Mouse (Mus musculus) stomach, embryonic 14.5 days (tissue): ENCODE measurements around the gene Lce1l. TPM values are rescaled to one million over a fixed set of nuclear protein-coding genes. Genes with fewer than 3 reads are reported as not detected.
"Not testable (repeated sequence)": the region's sequence is repeated elsewhere in the genome, so short reads cannot be mapped to it uniquely, and the experiment has no call there.

Source experiments
- ATAC-seq: fragments of 200-750 bp; cut with Nextera tagmentation; 2 replicates; pipeline ENCODE4 v1.8.0; 2017; ENCODE audit warnings: low read depth, moderate TSS enrichment; ENCODE audit not compliant: insufficient number of reproducible peaks, insufficient read depth, low FRiP score
- H3K27ac ChIP-seq: fragments of 300-500 bp; sonication (generic); 2 replicates; pipeline ENCODE4 v1.5.1; 2014; ENCODE audit warnings: mild to moderate bottlenecking, low read length, moderate library complexity, mixed read lengths
- H3K27me3 ChIP-seq: fragments of 300-500 bp; sonication (generic); 2 replicates; pipeline ENCODE4 v1.6.1; 2014; ENCODE audit warnings: low read length, control low read depth, mixed read lengths; ENCODE audit not compliant: control insufficient read depth, insufficient read depth
- H3K36me3 ChIP-seq: fragments of 300-500 bp; sonication (generic); 2 replicates; pipeline ENCODE4 v1.6.1; 2014; ENCODE audit warnings: mild to moderate bottlenecking, control low read depth, low read length, moderate library complexity, mixed read lengths; ENCODE audit not compliant: control insufficient read depth, insufficient read depth
- H3K4me1 ChIP-seq: fragments of 300-500 bp; sonication (generic); 2 replicates; pipeline ENCODE4 v1.6.1; 2014; ENCODE audit warnings: low read length, control low read depth, mixed read lengths; ENCODE audit not compliant: control insufficient read depth, insufficient read depth
- H3K4me2 ChIP-seq: fragments of 300-500 bp; sonication (generic); replicated peaks from 2 replicates; pipeline ENCODE4 v1.6.1; 2014; ENCODE audit warnings: low read depth, low read length, control low read depth
- H3K4me3 ChIP-seq: fragments of 300-500 bp; sonication (generic); 2 replicates; pipeline ENCODE4 v1.5.1; 2014; ENCODE audit warnings: low read depth, low read length, control low read depth
- H3K9ac ChIP-seq: fragments of 300-500 bp; sonication (generic); replicated peaks from 2 replicates; pipeline ENCODE4 v1.6.1; 2014; ENCODE audit warnings: low read depth, mild to moderate bottlenecking, control low read depth, low read length, moderate library complexity, mixed read lengths
- H3K9me3 ChIP-seq: fragments of 300-500 bp; sonication (generic); 2 replicates; pipeline ENCODE4 v1.6.1; 2016; ENCODE audit warnings: low read depth, low read length, control low read depth; ENCODE audit not compliant: control insufficient read depth
- WGBS: fragments of 180-500 bp; shearing (Covaris S2); extraction: QIAGEN DNeasy Blood & Tissue Kit; methylation state at CpG from one replicate; pipeline ENCODE4 v1.1.7; 2014; 5-methylcytosine and 5-hydroxymethylcytosine counted together
- polyA plus RNA-seq: library from polyadenylated mRNA; unstranded; fragments of >200 nt; fragmentation: Nextera tagmentation; extraction: Ambion mirVana; gene quantifications from 2 replicates; pipeline ENCODE4 v1.2.1, GENCODE M21; 2014

Gene Lce1l
- not detected in 2 replicates for polyA plus RNA-seq

GRCm38 (mm10) chr3:92851186-92851585 lies at the start of gene Lce1l:
TSS of gene Lce1l (minus strand) at chr3:92851286.
- H3K9ac ChIP-seq, result no peak within 1 kb of the TSS
- H3K4me2 ChIP-seq, result no peak within 1 kb of the TSS
- no peaks in the 10 kb centered on the region for H3K9me3 ChIP-seq
- no peaks in the 10 kb centered on the region for H3K36me3 ChIP-seq
- H3K27me3 ChIP-seq, result no peaks in the 10 kb centered on the region
- H3K27ac ChIP-seq, result no peak within 1 kb of the TSS
- no peaks in the 10 kb centered on the region for H3K4me1 ChIP-seq
- no peak for ATAC-seq
- 85% methylated on average over 3 of the region's 3 CpGs for WGBS
- H3K4me3 ChIP-seq, result no peak within 1 kb of the TSS

- peak; percentile 23; the same call in 1 of the 2 replicates for ATAC-seq
- Histone ChIP-seq H3K36me3 (no peaks in the 10 kb centered on the region), H3K4me1 (no peaks in the 10 kb centered on the region), H3K27ac (no peak overlapping the region), H3K4me3 (no peak overlapping the region), H3K9me3 (no peaks in the 10 kb centered on the region), H3K27me3 (no peaks in the 10 kb centered on the region), H3K4me2 (no peak overlapping the region), H3K9ac (no peak overlapping the region)
- 50% methylated on average over 1 of the region's 1 CpGs for WGBS
Observed at GRCm38 (mm10) chr3:92894489-92894888, 43.4 kb upstream of the Lce1l start.

- Histone ChIP-seq H3K4me2 (no peak overlapping the region), H3K9me3 (no peaks in the 10 kb centered on the region), H3K4me1 (no peaks in the 10 kb centered on the region), H3K9ac (no peak overlapping the region), H3K27me3 (no peaks in the 10 kb centered on the region), H3K27ac (no peak overlapping the region), H3K36me3 (no peaks in the 10 kb centered on the region), H3K4me3 (no peak overlapping the region)
- WGBS, result 60% methylated on average over 3 of the region's 3 CpGs
- no peak for ATAC-seq
Observed at GRCm38 (mm10) chr3:92894063-92894462, 43.0 kb upstream of the Lce1l start.

GRCm38 (mm10) chr3:92874180-92874579 lies 23.1 kb upstream of the Lce1l start:
- ATAC-seq, result no peak
- Histone ChIP-seq H3K4me2 (no peak overlapping the region), H3K27ac (no peak overlapping the region), H3K36me3 (no peaks in the 10 kb centered on the region), H3K27me3 (no peaks in the 10 kb centered on the region), H3K9ac (no peak overlapping the region), H3K9me3 (no peaks in the 10 kb centered on the region), H3K4me1 (no peaks in the 10 kb centered on the region), H3K4me3 (no peak overlapping the region)
- WGBS, result 82% methylated on average over 3 of the region's 3 CpGs

GRCm38 (mm10) chr3:92870116-92870515 lies 19.0 kb upstream of the Lce1l start, which contains the start of gene 2310050C09Rik:
TSS of gene 2310050C09Rik (minus strand) at chr3:92870216.
- no peak for ATAC-seq
- Histone ChIP-seq H3K4me2 (no peak within 1 kb of the TSS), H3K27ac (no peak within 1 kb of the TSS), H3K9ac (no peak within 1 kb of the TSS), H3K36me3 (no peaks in the 10 kb centered on the region), H3K9me3 (no peaks in the 10 kb centered on the region), H3K27me3 (no peaks in the 10 kb centered on the region), H3K4me1 (no peaks in the 10 kb centered on the region), H3K4me3 (no peak within 1 kb of the TSS)
- 70% methylated on average over 4 of the region's 4 CpGs for WGBS

GRCm38 (mm10) chr3:92827108-92827507 lies 24.0 kb downstream of the Lce1l start, which contains the start of gene Kprp:
TSS of gene Kprp (minus strand) at chr3:92827247.
- WGBS, result 23% methylated on average over 1 of the region's 1 CpGs
- Histone ChIP-seq H3K9ac (no peak within 1 kb of the TSS), H3K27ac (no peak within 1 kb of the TSS), H3K4me2 (no peak within 1 kb of the TSS), H3K4me1 (no peaks in the 10 kb centered on the region), H3K9me3 (no peaks in the 10 kb centered on the region), H3K36me3 (no peaks in the 10 kb centered on the region), H3K4me3 (no peak within 1 kb of the TSS), H3K27me3 (no peaks in the 10 kb centered on the region)
- no peak for ATAC-seq

GRCm38 (mm10) chr3:92825808-92826207 lies 25.3 kb downstream of the Lce1l start:
- Histone ChIP-seq H3K27ac (no peak overlapping the region), H3K9ac (no peak overlapping the region), H3K4me2 (no peak overlapping the region), H3K4me3 (no peak overlapping the region), H3K4me1 (no peaks in the 10 kb centered on the region), H3K9me3 (no peaks in the 10 kb centered on the region), H3K36me3 (no peaks in the 10 kb centered on the region), H3K27me3 (no peaks in the 10 kb centered on the region)
- no peak for ATAC-seq
- WGBS, result 26% methylated on average over 1 of the region's 1 CpGs

GRCm38 (mm10) chr3:92816036-92816435 lies 35.0 kb downstream of the Lce1l start:
- H3K36me3 ChIP-seq, H3K4me3 ChIP-seq, ATAC-seq, H3K27ac ChIP-seq, H3K9me3 ChIP-seq, H3K27me3 ChIP-seq, H3K4me2 ChIP-seq, H3K4me1 ChIP-seq, H3K9ac ChIP-seq: not testable (repeated sequence)
- 92% methylated on average over 2 of the region's 2 CpGs for WGBS

GRCm38 (mm10) chr3:92815581-92815980 lies 35.5 kb downstream of the Lce1l start:
- ATAC-seq, result no peak
- Histone ChIP-seq H3K27ac (no peak overlapping the region), H3K4me3 (no peak overlapping the region), H3K9me3 (no peaks in the 10 kb centered on the region), H3K4me2 (no peak overlapping the region), H3K9ac (no peak overlapping the region), H3K4me1 (no peaks in the 10 kb centered on the region), H3K27me3 (no peaks in the 10 kb centered on the region), H3K36me3 (no peaks in the 10 kb centered on the region)
- 91% methylated on average over 3 of the region's 3 CpGs for WGBS
